Mouse (Mus musculus) neutrophil, adult 5-6 weeks (primary cell): ENCODE measurements at regions not wholly inside any gene's neighbourhood (a gene's known extent, or its start where the extent isn't known, plus 50 kb on each side); places are given as distances from the start of the nearest gene placed in this dataset.

Experiments used
- ATAC-seq: fragments of 151-379, 151-347 bp; 2 replicates; pipeline ENCODE4 v1.8.0; 2017; ENCODE audit warnings: mild to moderate bottlenecking, moderate TSS enrichment; ENCODE audit not compliant: insufficient number of reproducible peaks, poor library complexity, low FRiP score, severe bottlenecking; ENCODE audit errors: extremely low read depth

DNA sequence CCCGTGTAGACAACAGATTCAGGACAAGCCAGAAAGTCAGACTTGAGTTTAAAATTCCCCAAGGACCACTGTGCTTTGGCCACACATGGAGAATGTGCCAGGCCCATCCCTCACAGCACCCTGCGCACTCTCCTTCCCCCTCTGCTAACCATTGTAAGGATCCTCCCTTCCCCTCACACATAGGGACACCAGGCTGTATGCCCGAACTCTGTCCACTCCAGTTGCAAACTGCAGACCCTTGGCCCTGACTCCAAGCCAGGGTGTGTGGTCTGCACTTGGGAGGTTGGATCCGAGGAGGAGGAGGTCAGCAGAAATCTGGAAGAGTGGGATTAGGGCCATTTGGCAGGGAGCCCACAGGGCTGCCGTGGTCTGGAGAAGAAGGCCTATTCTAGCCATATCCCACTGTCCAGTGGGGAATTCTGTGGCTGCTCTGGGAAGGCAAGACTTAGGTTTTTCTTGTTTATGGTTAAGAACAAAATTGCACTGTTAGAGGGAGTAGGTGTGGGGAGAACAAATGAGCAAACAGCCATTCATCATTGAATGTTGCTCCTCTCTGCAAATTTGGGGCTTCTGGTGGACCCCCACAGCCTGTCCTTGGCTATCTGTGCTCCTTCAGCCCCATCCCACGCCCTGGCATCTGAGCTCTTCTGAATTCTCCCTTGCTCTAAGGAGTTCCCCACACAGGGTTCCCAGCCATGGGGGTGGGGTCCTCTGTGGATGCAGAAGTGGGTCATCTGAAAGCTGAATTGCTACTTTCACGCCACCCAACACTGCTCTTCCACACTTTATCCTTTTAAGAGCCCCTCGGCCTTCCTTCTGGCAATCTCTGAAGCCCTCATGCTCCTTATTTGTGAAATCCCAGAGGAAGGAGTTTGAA is 366.9 kb downstream of the Tshz3 start:
- ATAC-seq, result no peak

DNA sequence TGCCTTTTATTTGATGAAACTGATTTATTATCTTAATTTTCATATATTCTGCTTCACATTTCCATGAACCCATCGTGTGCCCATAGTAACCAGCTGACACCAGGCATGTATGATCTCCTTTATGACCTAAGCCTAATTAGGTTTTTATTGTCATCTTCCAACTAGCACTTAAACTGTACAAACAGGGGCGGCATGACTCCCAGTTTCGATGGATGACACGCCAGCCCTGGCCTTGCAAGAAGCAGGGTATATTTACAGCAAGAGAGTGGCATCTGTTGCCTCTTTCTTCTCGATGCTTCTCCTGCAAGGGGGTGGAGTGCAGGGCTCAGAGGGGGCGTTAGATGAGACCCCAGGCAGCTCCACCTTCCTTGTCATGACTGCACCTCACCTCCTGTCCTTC is 379.8 kb downstream of the Tshz3 start:
- no peak for ATAC-seq

DNA sequence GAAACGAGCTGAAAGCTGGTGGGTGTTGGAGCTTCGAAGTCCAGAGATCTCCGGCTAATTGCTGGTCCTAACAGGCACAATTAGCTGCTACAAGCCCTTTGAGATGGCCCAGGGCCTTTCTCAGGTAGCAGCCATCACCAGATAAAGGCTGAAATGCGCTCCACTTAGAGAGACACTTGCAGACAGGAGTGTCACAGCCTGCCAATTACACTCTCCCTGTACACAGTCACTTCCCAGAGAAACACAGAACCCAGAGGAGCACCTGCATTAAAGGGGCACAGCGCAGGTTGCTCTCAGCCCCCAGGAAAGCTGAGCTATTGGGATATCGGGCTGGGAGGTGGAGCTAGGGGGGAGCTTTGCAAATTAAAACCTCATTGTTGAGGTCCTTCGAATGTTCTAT is 380.2 kb downstream of the Tshz3 start:
- no peak for ATAC-seq

DNA sequence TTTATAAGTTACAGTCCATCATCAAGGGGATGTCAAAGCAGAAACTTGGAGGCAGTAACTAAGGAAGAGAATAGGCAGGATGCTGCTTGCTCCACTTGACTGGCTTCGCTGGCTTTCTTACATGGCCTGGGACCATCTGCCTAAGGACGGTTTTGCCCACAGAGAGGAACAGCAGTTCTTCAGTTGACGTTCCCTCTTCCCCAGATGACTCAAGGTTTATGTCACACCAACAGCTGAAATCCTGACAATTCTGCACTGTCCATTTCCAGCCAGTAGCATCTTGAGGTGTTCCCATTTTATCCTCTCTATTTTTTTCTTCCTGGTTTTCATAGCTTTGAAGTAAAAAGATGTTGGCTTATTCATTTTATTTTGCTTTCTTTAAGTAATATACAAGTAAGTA is 391.8 kb downstream of the Tshz3 start:
- no peak for ATAC-seq

DNA sequence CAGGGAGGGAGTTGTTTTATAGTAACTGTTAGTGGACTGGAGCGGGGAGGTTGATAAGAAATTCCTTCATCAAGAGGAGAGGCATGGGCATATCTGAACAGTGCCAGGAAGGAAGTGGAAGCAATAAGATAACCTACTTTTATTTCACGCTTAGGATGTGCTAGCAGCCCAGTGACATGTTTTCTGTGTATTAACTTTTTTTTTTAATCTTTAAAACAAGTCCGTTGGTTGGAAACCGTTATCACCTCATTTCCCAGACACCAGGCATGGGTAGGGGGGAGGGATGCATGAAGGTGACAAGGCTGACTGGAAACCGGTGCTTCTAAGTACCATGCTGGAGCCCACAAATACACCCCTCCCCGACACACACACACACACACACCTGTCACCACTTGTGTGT is 394.7 kb downstream of the Tshz3 start:
- no peak for ATAC-seq

DNA sequence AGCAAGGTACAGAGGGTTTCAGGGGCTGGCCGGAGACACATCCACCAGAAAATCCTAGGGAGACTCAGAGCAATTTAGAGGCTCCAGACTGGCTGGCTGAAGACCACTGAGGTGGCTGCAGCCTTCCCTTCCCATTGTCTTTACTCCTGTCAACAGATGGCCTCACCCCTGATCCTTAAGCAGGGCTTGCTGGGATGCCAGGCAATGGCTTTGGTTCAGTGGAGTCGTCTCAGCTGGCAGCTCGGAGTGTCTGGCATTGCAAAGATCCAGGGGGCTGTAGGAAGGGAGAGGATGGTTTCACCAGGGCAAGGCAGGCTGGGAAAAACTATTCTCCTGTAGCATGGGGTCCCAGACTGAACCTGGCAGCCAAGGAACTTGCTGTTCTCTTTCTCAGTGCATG is 395.8 kb downstream of the Tshz3 start:
- no peak for ATAC-seq

DNA sequence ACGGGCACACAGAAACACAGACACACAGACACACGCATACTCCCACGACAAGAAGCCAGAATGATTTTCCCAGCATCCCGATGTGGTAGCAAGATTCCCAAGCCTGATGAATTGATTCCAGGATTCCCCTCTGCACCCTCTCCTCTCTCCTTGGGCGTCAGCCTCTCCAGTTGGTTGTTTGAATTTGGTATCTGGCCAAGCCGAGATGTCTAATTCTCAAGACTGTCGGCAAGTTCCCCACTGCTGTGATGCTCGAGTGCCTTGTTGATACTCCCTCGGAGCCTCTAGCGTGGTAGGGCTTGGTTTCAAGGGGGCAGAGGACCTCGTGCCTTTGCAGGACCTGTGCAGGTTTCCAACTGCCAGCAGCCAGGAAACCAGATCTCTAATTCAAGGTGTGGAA is 397.9 kb downstream of the Tshz3 start:
- no peak for ATAC-seq

DNA sequence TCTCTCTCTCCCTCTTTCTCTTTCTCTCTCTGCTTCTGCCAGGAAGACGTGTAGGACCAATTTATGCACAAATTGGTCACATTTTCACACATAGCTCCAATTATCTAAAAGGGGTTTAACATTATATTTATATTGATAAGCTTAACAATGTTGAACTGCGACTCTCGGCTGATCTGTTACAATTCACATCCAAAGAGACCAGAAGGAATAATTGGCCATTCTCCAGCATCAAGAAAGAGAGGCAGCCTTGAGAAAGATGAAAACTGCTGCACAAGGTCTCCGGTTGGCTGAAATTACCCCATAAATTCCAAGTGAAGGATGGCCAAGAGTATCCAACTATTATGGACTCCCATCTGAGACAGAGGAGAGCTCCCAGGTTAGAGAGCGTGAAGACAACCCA is 398.4 kb downstream of the Tshz3 start:
- ATAC-seq, result no peak

DNA sequence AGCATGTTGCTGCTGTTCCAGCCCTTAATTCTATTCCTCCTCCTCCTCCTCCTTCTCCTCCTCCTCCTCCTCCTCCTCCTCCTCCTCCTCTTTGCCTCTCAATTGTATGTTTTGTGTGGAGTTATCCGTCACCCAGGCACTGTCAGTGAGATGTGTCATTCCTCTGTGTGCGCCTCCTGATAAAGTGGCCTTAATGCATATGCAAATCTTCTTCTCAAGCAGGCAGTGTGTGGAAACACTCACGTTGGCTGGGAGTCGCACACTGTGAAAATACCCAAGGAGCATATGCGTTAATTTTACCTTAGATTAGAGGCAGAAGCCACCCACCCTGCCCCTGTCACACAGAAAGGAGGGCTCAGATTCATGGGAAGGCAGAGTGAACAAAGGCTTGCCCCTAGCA is 401.0 kb downstream of the Tshz3 start:
- ATAC-seq, result no peak

DNA sequence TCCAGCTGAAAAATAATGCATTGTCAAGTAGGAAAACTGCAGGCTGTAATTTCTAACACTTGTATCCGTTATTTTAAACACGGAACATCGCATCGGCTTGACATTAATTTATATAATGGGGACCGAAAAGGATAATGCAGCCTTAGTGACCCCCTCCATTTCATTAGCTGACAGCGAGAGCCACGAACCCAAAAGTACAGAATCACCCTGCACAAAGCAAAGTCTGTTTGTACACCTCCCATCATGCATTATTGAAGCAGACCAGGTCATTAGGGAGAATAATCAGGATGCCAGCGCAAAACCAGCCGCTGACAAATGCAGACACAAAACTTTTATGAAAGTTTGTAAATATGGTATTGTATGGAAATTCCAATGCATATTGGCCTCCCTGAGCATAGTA is 406.8 kb downstream of the Tshz3 start:
- ATAC-seq, result no peak

DNA sequence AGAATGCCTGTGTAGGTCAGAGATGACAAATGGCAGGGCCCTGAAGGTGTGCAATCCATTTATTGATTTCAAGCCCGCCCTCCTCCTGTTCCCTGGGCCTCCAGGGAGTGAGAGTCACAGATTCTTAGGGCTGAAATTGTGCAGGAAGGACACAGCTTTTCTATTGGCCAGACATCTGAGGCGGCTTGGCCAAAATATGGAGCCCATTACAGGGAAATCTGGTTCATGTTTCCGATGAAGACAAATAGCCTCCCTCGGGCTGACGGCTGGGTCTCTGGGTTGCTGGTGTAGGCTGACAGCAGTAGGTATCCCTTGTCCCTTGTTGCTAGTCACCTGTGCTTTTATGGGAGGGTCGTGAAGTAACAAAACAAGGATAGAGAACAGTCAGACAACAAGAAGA is 413.2 kb downstream of the Tshz3 start:
- ATAC-seq, result no peak

DNA sequence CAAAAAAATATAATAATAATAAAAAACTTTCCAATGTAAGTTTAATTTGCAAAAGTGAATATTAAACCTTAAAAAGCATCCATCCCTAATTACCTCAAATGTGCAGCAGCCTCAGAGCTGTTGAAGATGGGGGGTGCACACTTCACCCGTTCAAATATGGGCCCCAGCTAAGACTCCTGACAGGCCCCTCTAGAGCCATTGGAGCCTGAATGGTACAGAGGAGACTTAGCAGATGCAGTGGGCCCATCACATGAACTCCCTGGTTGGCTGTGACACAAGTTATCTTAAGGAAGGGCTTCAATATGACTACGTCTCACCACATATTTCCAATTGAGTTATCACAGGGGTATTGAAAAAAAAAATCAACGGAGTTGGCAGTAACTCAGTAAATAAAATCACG is 422.9 kb downstream of the Tshz3 start:
- no peak for ATAC-seq

DNA sequence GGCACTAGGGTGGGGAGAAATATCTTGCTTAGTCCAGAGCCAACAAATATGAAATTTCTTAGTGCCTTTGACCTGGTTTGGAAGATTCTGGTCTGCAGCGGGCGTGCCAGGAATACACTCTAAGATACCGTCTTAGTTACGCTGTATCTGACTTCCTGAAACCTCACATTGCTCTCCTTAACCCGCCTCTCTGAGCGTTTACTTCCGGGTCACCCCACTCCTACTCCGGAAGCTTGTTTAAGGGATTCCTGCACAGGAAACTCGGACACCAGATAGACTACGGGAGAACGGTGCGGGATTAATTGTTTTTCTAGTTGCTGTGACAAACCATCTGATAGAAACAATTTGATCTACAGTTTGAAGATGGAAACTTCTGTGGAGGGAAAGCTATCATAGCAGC is 442.3 kb downstream of the Tshz3 start:
- no peak for ATAC-seq

DNA sequence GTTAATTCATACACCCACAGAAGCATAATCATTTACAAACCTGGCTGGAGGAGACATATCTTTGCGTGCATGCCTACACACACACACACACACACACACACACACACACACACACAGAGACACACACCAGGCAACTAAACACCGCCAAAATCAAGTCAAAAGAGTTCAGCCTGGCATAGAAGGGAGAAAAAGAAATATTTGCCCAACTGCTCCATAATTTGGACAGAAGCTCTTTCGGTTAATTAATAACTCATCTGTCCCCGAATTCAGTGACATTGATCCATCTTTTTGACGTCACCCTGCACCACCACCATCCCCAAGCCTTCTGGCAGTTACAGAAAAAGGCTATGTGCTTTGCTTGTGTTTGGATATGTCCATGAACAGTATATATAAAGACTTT is 444.9 kb downstream of the Tshz3 start:
- ATAC-seq, result no peak

DNA sequence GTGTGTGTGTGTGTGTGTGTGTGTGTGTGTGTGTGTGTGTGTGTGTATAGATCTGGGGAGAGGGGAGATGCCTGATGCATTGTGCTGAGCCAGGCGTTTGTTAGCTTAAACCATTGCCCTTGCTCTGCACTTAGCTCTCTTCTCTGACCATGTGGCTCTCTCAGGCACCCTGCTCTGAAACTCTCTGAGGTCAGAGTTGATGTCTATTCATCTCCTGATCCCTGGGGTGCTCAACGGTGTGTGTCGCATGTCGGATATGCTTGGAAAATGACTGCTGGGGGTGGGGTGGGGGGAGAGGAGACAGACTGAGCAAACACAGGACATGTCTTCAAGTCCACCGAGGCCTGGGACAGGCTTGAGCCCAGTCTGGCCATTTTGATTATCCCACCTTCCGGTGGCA is 446.4 kb downstream of the Tshz3 start:
- no peak for ATAC-seq

DNA sequence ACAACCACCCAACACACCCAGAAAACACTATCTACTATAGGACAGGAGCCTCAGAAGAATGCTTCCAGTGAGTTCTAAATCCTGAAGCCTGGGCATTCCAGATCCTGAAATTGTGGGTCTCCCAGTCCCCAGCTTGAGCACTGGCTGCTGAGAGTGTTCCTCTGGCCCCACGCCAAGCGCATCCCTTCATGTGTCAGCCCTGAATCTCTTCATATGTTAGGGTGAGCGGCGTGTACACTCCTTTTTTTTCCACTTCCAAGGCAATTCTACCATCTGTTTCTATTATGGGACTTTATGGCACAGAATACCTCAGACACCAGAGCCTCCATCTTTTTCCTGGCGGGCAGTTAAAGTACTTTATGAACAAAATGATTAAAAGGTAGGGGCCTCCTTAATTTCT is 451.8 kb downstream of the Tshz3 start:
- no peak for ATAC-seq

DNA sequence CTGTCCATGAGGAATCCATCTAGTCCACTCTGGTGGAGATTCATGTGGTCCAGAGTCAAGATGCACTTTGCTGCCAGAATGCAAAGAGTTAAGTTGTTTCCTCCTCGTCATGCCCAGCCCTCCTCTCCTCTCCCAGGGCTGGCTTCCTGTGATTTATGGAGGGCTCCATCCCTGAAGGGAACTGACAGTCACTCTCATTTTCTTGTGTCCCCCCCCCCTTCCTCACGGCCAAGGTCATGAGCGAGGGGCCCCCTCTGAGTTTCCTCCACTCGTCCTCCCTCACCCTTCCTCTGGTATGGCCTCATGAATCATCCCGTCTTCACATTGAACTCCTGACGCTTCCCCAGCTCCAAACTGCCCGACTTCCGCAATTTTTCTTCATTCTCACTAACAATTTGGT is 461.9 kb downstream of the Tshz3 start:
- ATAC-seq, result no peak

DNA sequence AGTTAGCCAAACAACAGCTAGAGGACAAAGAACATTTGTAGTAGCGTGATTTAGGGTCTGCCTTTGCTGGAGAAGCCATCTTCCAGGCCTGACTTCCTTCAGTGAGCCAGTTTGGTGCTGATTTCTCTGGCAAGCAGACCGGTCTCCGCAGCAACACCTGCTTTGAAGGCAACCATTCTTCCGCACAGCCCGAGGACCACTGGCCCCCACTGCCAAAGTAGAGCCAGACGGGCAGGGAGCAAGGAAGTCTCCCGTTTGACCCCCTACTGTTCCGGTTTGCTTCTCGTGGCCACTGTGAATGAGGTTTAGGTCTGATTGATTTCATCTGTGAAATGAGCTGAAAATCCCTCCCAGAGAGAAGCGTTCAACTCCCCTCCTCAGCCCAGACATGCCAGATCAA is 471.0 kb downstream of the Tshz3 start:
- no peak for ATAC-seq

DNA sequence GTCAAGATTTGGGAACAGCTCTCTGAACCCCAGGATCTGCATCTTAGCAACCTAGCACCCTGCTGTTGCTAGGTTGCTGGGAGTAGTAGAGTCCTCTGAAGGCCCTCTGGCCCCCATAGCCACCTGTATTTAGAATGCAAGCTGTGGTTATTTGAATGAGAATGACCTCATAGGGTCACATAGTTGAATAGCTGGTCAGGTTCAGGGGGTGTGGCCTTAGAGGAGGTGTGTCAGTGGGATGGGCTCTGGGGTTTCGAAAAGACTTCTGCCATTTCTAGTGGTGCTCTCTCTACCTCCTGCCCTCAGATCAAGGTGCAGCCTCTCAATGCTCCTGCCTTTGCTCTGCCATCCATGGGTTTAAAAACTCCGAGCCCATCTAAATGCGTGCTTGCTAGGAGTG is 477.8 kb downstream of the Tshz3 start:
- ATAC-seq, result no peak

DNA sequence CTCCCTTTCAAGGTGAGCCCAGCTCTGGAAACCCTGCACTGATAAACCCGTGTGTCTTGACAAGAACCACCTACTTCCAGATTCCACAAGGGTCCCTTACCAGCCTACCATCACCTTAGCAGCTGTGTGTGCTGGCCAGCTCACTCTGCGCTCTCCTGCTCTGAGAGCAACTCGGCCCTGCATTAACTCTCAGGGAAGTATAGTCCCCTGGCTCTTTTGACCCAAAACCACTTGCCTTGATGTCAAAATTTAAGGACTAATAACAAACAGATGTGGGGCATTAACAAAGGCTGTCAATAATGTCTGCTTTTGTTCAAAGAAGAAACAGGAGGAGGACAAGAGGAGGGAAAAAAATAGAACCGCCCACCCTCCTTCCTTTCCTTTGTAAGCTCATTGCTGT is 480.3 kb downstream of the Tshz3 start:
- no peak for ATAC-seq

DNA sequence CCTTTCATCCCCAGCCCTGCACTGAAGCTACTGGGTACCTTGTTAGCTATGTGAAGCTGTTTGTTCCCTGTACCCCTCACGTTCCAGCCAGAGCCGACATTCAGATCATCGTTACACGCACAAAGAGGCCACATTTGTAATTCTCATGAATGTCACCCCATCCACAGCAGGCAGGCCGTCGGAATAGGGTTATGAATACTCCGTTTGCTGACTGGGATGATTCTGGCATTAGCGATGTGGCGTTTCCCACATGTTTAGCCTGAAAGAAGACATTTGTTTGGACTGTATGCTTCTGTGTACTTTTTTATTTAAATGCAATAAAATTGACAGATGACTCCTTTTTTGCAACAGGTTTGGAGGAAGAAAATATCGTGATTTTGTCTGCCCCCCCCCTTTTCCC is 482.0 kb downstream of the Tshz3 start:
- ATAC-seq, result no peak
